Mouse (Mus musculus) cerebellum, adult 11 months (tissue): ENCODE results near the gene Ugt1a8.
"Not testable (repeated sequence)": the region's sequence is repeated elsewhere in the genome, so short reads cannot be mapped to it uniquely, and the experiment has no call there.

Experiments used
- DNase-seq: peaks from one replicate; pipeline ENCODE4 v3.0.0; 2022

Gene Ugt1a8

GRCm38 (mm10) chr1:88224029-88224776 is 136.6 kb downstream of the Ugt1a8 start:
- no peak for DNase-seq

- not testable (repeated sequence) for DNase-seq
Measured at GRCm38 (mm10) chr1:88225301-88225700, 137.7 kb downstream of the Ugt1a8 start.

- no peak for DNase-seq
Measured at GRCm38 (mm10) chr1:88225741-88226140, 138.1 kb downstream of the Ugt1a8 start.

GRCm38 (mm10) chr1:88226670-88227379 is 139.2 kb downstream of the Ugt1a8 start, which contains the start of gene Mroh2a:
TSS of gene Mroh2a (plus strand) at chr1:88226986.
- DNase-seq = no peak

GRCm38 (mm10) chr1:88227482-88227881 is 139.9 kb downstream of the Ugt1a8 start:
- DNase-seq = no peak

GRCm38 (mm10) chr1:88228121-88228520 is 140.5 kb downstream of the Ugt1a8 start:
- DNase-seq = no peak

- DNase-seq = no peak
Measured at GRCm38 (mm10) chr1:88229566-88229965, 142.0 kb downstream of the Ugt1a8 start.

GRCm38 (mm10) chr1:88229986-88230385 is 142.4 kb downstream of the Ugt1a8 start:
- DNase-seq = no peak

- no peak for DNase-seq
Measured at GRCm38 (mm10) chr1:88230421-88230820, 142.8 kb downstream of the Ugt1a8 start.

GRCm38 (mm10) chr1:88230981-88231802 is 143.6 kb downstream of the Ugt1a8 start:
- DNase-seq = no peak

GRCm38 (mm10) chr1:88231803-88232499 is 144.3 kb downstream of the Ugt1a8 start:
- DNase-seq = no peak

- no peak for DNase-seq
Measured at GRCm38 (mm10) chr1:88232664-88233380, 145.2 kb downstream of the Ugt1a8 start.

- no peak for DNase-seq
Measured at GRCm38 (mm10) chr1:88233421-88234247, 146.0 kb downstream of the Ugt1a8 start.

GRCm38 (mm10) chr1:88234248-88234610 is 146.6 kb downstream of the Ugt1a8 start:
- no peak for DNase-seq

- no peak for DNase-seq
Measured at GRCm38 (mm10) chr1:88234646-88235045, 147.0 kb downstream of the Ugt1a8 start.

- no peak for DNase-seq
Measured at GRCm38 (mm10) chr1:88235046-88235893, 147.7 kb downstream of the Ugt1a8 start.

GRCm38 (mm10) chr1:88235894-88236415 is 148.3 kb downstream of the Ugt1a8 start:
- DNase-seq = no peak

- DNase-seq = no peak
Measured at GRCm38 (mm10) chr1:88237311-88237710, 149.7 kb downstream of the Ugt1a8 start.

- DNase-seq = no peak
Measured at GRCm38 (mm10) chr1:88238771-88239170, 151.2 kb downstream of the Ugt1a8 start.

GRCm38 (mm10) chr1:88240072-88240471 is 152.5 kb downstream of the Ugt1a8 start:
- no peak for DNase-seq
